Mouse (Mus musculus): ENCODE results near the gene Uvrag.

- no peak for TF ChIP-seq CTCF (IDR thresholded peaks at IDR 0.05; ENCODE audit: borderline replicate concordance, insufficient read depth, low read length)
- no peak for TF ChIP-seq POLR2A (IDR thresholded peaks at IDR 0.05; ENCODE audit: low read depth, low read length)
These were observed 14.9 kb downstream of the Uvrag start for GRCm38 (mm10) chr7:99126057-99126456.
